Mouse (Mus musculus) gastrocnemius, adult 2 months (tissue): ENCODE data around the gene Olfr550. TPM values are rescaled to one million over a fixed set of nuclear protein-coding genes. Genes with fewer than 3 reads are reported as not detected.
"Not testable (repeated sequence)": the region's sequence is repeated elsewhere in the genome, so short reads cannot be mapped to it uniquely, and the experiment has no call there.

Source experiments
- DNase-seq: peaks from one replicate; pipeline ENCODE4 v3.0.0; 2022
- H3K27ac ChIP-seq: fragments of 200-600 bp; 2 replicates; pipeline ENCODE4 v1.8.1; 2022; ENCODE audit warnings: mild to moderate bottlenecking
- H3K4me3 ChIP-seq: fragments of 200-600 bp; 2 replicates; pipeline ENCODE4 v1.8.1; 2022; ENCODE audit warnings: mild to moderate bottlenecking, moderate library complexity
- CTCF ChIP-seq: fragments of 200-600 bp; IDR thresholded peaks from 2 replicates; pipeline ENCODE4 v1.8.1; 2022; ENCODE audit warnings: antibody characterized with exemption, mild to moderate bottlenecking, moderate library complexity
- intact Hi-C: fragments of 180-260 bp; cut with DNase I; formaldehyde crosslinking; loops from one replicate; pipeline ENCODE4 v1.15.1; 2025
- total RNA-seq, 2 experiments: library from RNA; stranded (reverse); gene quantifications; 2 replicates each; pipeline ENCODE4 v1.2.3; 2021

The Olfr550 gene
- total RNA-seq, 2 experiments from 2014 or later, result 0.17 TPM; not detected in 1

DNA sequence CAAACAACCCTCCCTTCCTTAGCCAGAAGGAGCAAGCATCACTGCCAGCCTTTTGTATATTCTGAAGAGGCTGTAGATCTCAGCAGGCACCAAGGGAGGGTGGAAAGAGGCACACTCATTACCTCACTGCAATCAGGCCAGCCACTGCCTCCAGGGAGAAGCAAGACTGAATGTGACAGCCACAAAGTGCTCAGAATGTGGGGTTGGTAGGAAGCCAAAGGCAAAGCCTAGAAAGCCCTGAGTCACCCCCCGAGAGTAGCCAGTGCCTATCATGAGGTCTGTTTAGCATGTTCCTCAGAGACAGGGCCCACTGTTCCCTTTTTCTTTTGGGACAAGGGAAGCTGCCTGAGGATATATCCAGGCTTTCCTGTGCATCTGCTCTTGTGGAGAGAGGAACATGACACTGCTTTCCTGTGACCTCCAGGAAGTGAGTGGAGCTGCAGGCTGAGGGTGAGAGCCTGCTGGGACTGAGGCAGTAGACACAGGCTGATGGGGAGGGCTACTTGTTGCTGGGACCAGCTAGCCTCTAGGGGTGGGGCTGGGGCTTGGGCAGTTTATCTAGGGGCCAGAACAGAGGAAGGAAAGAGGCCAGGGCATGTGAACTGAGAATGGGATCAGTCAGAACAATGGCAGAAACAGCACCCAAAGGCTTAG, 26.3 kb downstream of the Olfr550 start, which contains the start of gene Olfr552:
Olfr552 (plus strand) TSS at position 393 of the 654 bp plus-strand sequence.
- DNase-seq, result no peak
- intact Hi-C loops, result no loop called here
- TF ChIP-seq CTCF, result no peak
- Histone ChIP-seq H3K27ac (no peak within 1 kb of the TSS), H3K4me3 (no peak within 1 kb of the TSS)

DNA sequence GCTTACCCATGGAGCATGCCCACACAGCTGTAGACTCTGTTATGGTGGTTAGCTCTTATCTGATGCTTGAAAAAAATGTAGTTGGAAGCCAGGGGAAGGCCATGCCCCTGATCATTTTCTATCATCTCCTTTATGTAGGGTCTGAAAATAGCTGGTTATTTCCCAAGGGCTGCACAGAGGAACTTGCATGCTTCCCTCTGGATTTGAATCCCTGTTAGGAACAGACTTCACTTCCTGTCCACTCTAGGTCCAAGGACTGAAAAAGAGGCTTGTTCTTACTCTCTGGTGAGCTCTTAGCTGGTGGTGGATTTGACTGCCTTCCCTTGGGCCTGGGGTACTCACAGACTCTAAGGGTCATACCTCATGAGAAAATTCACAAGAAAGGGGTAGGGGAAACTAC, 46.9 kb downstream of the Olfr550 start, which contains the start of gene Olfr553:
Olfr553 (minus strand) TSS at position 101 of the 400 bp plus-strand sequence.
- TF ChIP-seq CTCF, result no peak
- Histone ChIP-seq H3K4me3 (no peak within 1 kb of the TSS), H3K27ac (no peak within 1 kb of the TSS)
- DNase-seq, result no peak
- intact Hi-C loops, result no loop called here

DNA sequence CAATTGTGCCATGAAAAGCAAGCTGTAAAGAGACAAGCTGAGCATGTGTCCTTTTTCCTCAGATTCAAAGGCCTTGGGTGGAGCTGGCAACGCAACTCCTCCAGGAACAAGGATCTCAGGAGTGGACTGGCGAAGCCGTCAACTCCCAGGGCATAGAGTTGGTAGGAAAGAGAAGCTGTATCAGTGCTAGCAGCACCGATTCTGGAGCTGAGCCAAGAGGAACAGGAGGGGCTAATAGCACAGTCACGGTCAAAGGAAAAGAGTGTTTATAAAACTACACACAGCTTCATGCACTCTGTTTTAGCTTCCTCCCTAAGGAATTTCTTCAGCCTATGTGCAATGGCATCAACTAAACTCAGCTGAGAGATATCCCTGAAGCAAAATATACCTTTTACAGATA, 48.4 kb downstream of the Olfr550 start:
- DNase-seq, result no peak
- intact Hi-C loops, result no loop called here

DNA sequence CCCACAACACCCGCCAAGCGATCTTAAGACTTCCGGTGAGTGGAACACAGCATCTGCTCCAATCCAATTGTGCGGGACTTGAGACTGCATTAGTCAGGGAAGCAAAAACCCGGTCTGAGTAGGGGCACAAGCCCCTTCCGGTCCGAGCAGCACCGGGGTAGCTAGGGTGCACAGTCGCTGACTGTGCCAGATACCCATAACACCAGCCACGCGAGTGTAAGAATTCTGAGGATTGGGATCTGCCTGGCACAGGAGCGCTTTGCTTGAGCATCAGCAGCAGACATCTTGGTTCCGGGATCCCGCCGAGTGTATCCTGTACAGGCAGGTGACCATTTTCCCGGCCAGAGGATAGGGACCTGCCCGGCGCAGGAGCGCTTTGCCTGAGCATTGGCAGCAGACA, 49.1 kb downstream of the Olfr550 start:
- H3K27ac ChIP-seq, H3K4me3 ChIP-seq, intact Hi-C loops, DNase-seq: not testable (repeated sequence)

More for the DNA sequence above, 48.4 kb downstream of the Olfr550 start:
- TF ChIP-seq CTCF, result no peak
- no peak overlapping the region for H3K27ac ChIP-seq
- no peak overlapping the region for H3K4me3 ChIP-seq

Other genes with a start within 250 kb of the Olfr550 start
- 10 to 100 TPM; 15.3 to 21.8 TPM for gene Rrm1, start 129.7 kb upstream of the Olfr550 start, total RNA-seq
- gene Olfr543, start 89.8 kb upstream of the Olfr550 start, total RNA-seq, result not detected
- gene Olfr544, start 83.1 kb upstream of the Olfr550 start, total RNA-seq, result not detected
- gene Olfr545, start 71.9 kb upstream of the Olfr550 start, total RNA-seq, result not detected
- gene Olfr547, start 36.7 kb upstream of the Olfr550 start, total RNA-seq, result not detected
- gene Olfr548-ps1, start 30.5 kb upstream of the Olfr550 start, total RNA-seq, result not detected
- gene Olfr549, start 21.6 kb upstream of the Olfr550 start, total RNA-seq, result not detected
- 1 to 10 TPM; 2.4 to 3.4 TPM for gene Trim21, start 6.0 kb upstream of the Olfr550 start, total RNA-seq
- gene Olfr551, start 20.4 kb downstream of the Olfr550 start, total RNA-seq, result not detected
- gene Olfr552, start 26.3 kb downstream of the Olfr550 start, total RNA-seq, result under 1 TPM; 0.06 to 0.20 TPM
- gene Olfr553, start 46.8 kb downstream of the Olfr550 start, total RNA-seq, result not detected
- not detected for gene Olfr554, start 67.0 kb downstream of the Olfr550 start, total RNA-seq
- gene Olfr555, start 87.4 kb downstream of the Olfr550 start, total RNA-seq, result not detected
- not detected for gene Olfr556, start 93.5 kb downstream of the Olfr550 start, total RNA-seq
- gene Trim68, start 115.9 kb downstream of the Olfr550 start, total RNA-seq, result 1 to 10 TPM; 4.0 to 4.8 TPM
- not detected for gene Olfr557, start 124.5 kb downstream of the Olfr550 start, total RNA-seq
- gene Olfr558, start 130.8 kb downstream of the Olfr550 start, total RNA-seq, result 1 to 10 TPM; 1.4 to 1.5 TPM
- gene Olfr33, start 147.6 kb downstream of the Olfr550 start, total RNA-seq, result not detected
- not detected for gene Olfr559, start 156.0 kb downstream of the Olfr550 start, total RNA-seq
- gene Olfr560, start 187.9 kb downstream of the Olfr550 start, total RNA-seq, result not detected
- under 1 TPM; 0.33 to 0.61 TPM for gene Olfr78, start 188.0 kb downstream of the Olfr550 start, total RNA-seq
- gene Olfr561, start 199.8 kb downstream of the Olfr550 start, total RNA-seq, result not detected
- not detected for gene Olfr564, start 232.0 kb downstream of the Olfr550 start, total RNA-seq